Mouse (Mus musculus): ENCODE results near the gene Pdcl2.

DNA sequence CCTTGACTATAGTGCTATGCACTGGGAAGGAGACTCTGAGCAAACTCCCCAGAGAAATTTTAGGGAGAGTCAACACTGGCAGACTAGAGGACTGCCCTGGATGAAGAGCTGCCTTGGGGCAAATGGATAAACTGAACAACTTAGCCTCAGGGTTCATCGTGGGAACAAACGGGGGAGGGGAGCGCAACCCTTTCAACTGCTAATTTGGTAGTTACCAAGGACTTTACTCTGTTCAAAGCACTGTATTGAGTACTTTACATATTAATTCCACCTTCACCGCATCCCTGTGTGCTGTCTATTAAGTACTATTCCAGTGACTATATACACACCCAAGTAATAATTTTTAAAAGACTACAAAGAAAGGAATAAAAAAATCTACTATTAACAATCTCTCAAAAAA is 45.3 kb downstream of the Pdcl2 start:
- TF ChIP-seq CTCF (IDR thresholded peaks at IDR 0.05; ENCODE audit: low read depth, low read length) (no peak), GATA1 (IDR thresholded peaks at IDR 0.05; ENCODE audit: borderline replicate concordance, low read length) (no peak), TAL1 (conservative IDR thresholded peaks at IDR 0.05; ENCODE audit: low read depth, low read length) (no peak), GATA2 (IDR thresholded peaks at IDR 0.05; ENCODE audit: borderline replicate concordance, low read depth, low read length) (no peak)
